Mouse (Mus musculus): ENCODE results near the gene Vwa5b2. TPM values are rescaled to one million over a fixed set of nuclear protein-coding genes. Genes with fewer than 3 reads are reported as not detected.
A peak's percentile ranks its signal among the peaks of the same experiment; 100 is the strongest.

Gene Vwa5b2
- total and polyA plus RNA-seq, 2 experiments from 2014 or later: 36.4 to 65.7 TPM

DNA sequence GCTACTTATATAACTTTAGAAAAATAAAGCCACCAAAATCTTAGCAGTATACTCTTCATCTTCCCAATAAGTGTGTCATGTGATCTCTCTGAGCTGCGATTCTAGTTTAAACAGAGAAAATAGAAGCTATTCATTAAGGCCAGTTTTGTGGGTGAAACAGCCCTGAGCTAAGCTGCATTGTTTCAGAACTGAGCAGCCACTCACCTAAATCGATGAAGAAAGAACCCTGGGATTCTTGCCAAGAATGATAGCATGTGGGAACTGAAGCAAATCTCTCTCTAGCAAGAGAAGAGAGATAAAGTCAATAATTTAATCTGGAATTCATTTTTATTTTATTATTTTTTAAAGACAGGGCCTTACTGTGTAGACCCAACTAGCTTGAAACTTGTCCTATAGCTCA is 33.9 kb downstream of the Vwa5b2 start:
- TF ChIP-seq CTCF (IDR thresholded peaks at IDR 0.05): no peak
- H3K27me3 ChIP-seq (ENCODE audit: insufficient read depth, low read length): no peaks in the 10 kb centered on the region
- DNase-seq (ENCODE audit: low spot score): no peak
- no peak overlapping the region for H3K4me3 ChIP-seq (ENCODE audit: low read depth, low read length)
- no peak for ATAC-seq (ENCODE audit: low FRiP score)
- 41% methylated on average over 2 of the region's 2 CpGs for WGBS
- H3K36me3 ChIP-seq (ENCODE audit: insufficient read depth, low read length): 0 out of 2 replicates have a peak, but pooled peaks cover 4% of the 10 kb centered on the region
- peaks cover 6% of the 10 kb centered on the region; the same call in 1 of the 2 replicates for H3K4me1 ChIP-seq (ENCODE audit: insufficient read depth, low read length)
- H3K9ac ChIP-seq (replicated peaks; ENCODE audit: low read length, poor library complexity, severe bottlenecking): 0 out of 2 replicates have a peak overlapping the region, but pooled peaks have one; percentile 80
- H3K9me3 ChIP-seq (ENCODE audit: low read length): no peaks in the 10 kb centered on the region
- no peak overlapping the region for H3K4me2 ChIP-seq (ENCODE audit: low read depth, low read length, poor library complexity, severe bottlenecking)
- peak overlapping the region; percentile 97 for H3K27ac ChIP-seq (ENCODE audit: low read depth, low read length)

DNA sequence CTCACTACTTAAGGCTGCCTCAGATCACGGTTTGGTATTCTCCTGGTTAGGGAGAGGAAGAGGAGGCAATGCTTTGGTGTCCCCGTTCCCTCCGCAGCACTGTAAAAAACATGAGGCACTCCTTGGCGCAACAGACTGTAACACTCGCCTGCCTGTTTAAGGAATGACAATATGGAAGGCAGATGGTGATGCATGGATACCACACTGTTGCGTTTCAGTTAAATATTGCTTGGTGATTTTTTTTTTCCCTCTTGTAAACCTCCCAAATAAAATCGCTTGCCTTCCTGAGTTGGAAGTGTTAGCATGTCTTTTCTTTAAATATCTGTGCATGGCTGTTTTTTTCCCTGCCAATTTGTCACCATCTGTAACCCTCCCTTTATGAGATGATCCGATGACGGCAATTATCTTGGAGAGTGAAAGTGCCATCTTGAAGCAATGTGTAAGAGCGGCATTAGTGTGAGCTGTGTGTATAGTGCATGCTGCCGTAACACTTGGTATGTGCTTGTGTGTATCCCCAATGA is 39.7 kb downstream of the Vwa5b2 start:
- no peak for ATAC-seq (ENCODE audit: low FRiP score)

DNA sequence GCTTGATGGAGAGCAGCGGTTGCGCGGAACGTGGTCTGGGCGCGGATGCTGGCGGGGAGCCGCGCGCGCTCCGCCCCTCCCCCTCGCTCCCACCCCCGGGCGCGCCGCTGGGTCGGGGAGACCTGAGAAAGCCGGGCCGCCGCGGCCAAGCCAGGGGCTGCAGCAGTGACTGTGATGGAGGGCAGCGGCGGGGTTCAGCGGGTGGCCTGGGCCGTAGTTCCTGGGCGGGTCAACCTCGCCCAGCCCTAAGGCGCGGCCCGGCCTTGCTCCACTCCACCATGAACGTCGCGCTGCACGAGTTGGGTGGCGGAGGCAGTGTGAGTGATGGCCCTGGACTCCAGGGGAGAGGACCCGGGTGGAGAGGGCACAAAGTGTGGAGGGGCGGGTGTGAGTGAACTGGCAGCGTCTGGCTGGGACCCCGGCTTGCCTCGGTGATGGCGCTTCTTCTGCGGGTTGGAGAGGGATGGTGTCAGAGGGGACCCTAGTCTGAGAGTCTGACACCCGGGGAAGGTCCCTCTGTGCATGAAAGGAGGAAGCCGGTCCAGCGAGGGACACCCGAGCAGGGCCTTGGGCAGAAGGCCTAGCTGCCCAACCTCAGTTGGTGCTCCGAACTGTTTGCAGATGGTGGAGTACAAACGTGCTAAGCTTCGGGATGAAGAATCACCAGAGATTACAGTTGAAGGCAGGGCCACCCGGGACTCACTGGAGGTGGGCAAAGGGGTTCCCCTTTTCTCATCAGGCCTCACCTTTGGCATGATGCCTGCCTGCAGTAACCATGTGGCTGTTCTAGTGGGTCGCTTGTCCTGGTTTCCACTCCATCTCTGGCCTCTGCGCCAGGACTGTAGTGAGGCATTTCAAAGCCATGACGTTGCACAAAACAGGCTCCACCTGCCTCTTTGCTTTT is 40.7 kb downstream of the Vwa5b2 start, which contains the start of gene Ece2:
Gene Ece2, plus strand, starts transcription at position 98 of the 904 bp plus-strand sequence.
- TF ChIP-seq CTCF (IDR thresholded peaks at IDR 0.05): no peak
- peaks cover 5% of the 10 kb centered on the region for H3K36me3 ChIP-seq (ENCODE audit: insufficient read depth, low read length)
- peak within 1 kb of the TSS; percentile 78 for H3K27ac ChIP-seq (ENCODE audit: low read depth, low read length)
- 6% methylated on average over 53 of the region's 54 CpGs for WGBS
- ATAC-seq (ENCODE audit: low FRiP score) (peak; percentile 68), DNase-seq (ENCODE audit: low spot score) (peak; percentile 32)
- no peaks in the 10 kb centered on the region for H3K4me1 ChIP-seq (ENCODE audit: insufficient read depth, low read length)
- no peaks in the 10 kb centered on the region for H3K27me3 ChIP-seq (ENCODE audit: insufficient read depth, low read length)
- H3K9me3 ChIP-seq (ENCODE audit: low read length): no peaks in the 10 kb centered on the region
- H3K4me3 ChIP-seq (ENCODE audit: low read depth, low read length): peak within 1 kb of the TSS; percentile 63
- H3K4me2 ChIP-seq (ENCODE audit: low read depth, low read length, poor library complexity, severe bottlenecking): peak within 1 kb of the TSS; percentile 93
- H3K9ac ChIP-seq (replicated peaks; ENCODE audit: low read length, poor library complexity, severe bottlenecking): peak within 1 kb of the TSS; percentile 92

More for the DNA sequence above, 39.7 kb downstream of the Vwa5b2 start:
- no peak for TF ChIP-seq CTCF (IDR thresholded peaks at IDR 0.05)
- 58% methylated on average over 11 of the region's 11 CpGs for WGBS
- Histone ChIP-seq H3K9ac (replicated peaks; ENCODE audit: low read length, poor library complexity, severe bottlenecking) (0 out of 2 replicates have a peak overlapping the region, but pooled peaks have one; percentile 92), H3K27me3 (ENCODE audit: insufficient read depth, low read length) (no peaks in the 10 kb centered on the region), H3K4me2 (ENCODE audit: low read depth, low read length, poor library complexity, severe bottlenecking) (peak overlapping the region; percentile 93), H3K36me3 (ENCODE audit: insufficient read depth, low read length) (peaks cover 3% of the 10 kb centered on the region; the same call in 1 of the 2 replicates), H3K27ac (ENCODE audit: low read depth, low read length) (peak overlapping the region; percentile 38), H3K4me3 (ENCODE audit: low read depth, low read length) (peak overlapping the region; percentile 63; the same call in 1 of the 2 replicates), H3K9me3 (ENCODE audit: low read length) (no peaks in the 10 kb centered on the region), H3K4me1 (ENCODE audit: insufficient read depth, low read length) (no peaks in the 10 kb centered on the region)
- DNase-seq (ENCODE audit: low spot score): peak; percentile 21

DNA sequence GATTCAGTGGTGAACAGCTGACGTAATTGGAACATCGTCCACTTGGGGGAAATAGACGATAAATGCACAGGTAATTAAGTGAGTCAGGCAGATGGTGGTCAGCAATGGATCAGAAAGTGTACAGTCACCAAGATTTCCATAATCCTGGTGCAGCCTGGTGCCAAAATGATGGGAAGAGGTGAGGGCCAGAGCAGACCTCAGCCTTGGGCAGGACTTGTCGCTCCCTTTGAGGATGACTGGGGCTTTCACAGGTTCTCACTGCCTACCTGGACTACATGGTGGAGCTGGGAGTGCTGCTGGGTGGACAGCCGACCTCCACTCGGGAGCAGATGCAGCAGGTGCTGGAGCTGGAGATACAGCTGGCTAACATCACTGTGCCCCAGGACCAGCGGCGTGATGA is 48.1 kb downstream of the Vwa5b2 start:
- H3K27me3 ChIP-seq (ENCODE audit: insufficient read depth, low read length): no peaks in the 10 kb centered on the region
- WGBS: 79% methylated on average over 8 of the region's 8 CpGs
- H3K9ac ChIP-seq (replicated peaks; ENCODE audit: low read length, poor library complexity, severe bottlenecking): no peak overlapping the region
- ATAC-seq (ENCODE audit: low FRiP score) (no peak), DNase-seq (ENCODE audit: low spot score) (no peak)
- H3K4me2 ChIP-seq (ENCODE audit: low read depth, low read length, poor library complexity, severe bottlenecking): no peak overlapping the region
- H3K9me3 ChIP-seq (ENCODE audit: low read length): no peaks in the 10 kb centered on the region
- H3K27ac ChIP-seq (ENCODE audit: low read depth, low read length): no peak overlapping the region
- no peak for TF ChIP-seq CTCF (IDR thresholded peaks at IDR 0.05)
- peaks cover 5% of the 10 kb centered on the region for H3K36me3 ChIP-seq (ENCODE audit: insufficient read depth, low read length)
- H3K4me1 ChIP-seq (ENCODE audit: insufficient read depth, low read length): no peaks in the 10 kb centered on the region; the same call in 1 of the 2 replicates
- no peak overlapping the region for H3K4me3 ChIP-seq (ENCODE audit: low read depth, low read length)

DNA sequence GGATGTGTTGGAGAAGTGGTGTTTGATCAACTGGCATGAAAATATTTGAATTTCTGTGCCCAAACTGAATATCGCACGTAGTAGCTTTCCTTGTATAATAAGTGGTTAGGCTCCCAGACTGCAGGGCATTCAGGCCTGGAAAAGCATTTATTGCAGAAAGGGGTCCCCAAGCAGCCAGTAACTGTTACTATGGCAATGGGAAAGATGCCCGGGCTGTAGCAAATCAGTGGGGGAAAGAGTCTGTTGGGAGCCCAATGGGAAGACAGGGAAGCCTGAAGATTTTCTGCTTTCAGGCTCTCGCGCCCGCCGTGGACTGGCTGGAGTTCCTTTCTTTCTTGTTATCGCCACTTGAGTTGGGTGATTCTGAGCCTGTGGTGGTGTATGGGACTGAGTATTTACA is 49.1 kb downstream of the Vwa5b2 start:
- peak overlapping the region; percentile 22; the same call in 1 of the 2 replicates for H3K4me2 ChIP-seq (ENCODE audit: low read depth, low read length, poor library complexity, severe bottlenecking)
- TF ChIP-seq CTCF (IDR thresholded peaks at IDR 0.05): no peak
- WGBS: 54% methylated on average over 8 of the region's 8 CpGs
- H3K27ac ChIP-seq (ENCODE audit: low read depth, low read length): peak overlapping the region; percentile 47; the same call in 1 of the 2 replicates
- H3K4me1 ChIP-seq (ENCODE audit: insufficient read depth, low read length): no peaks in the 10 kb centered on the region; the same call in 1 of the 2 replicates
- DNase-seq (ENCODE audit: low spot score) (peak; percentile 79), ATAC-seq (ENCODE audit: low FRiP score) (0 out of 2 replicates have a peak, but pooled peaks have one; percentile 36)
- no peaks in the 10 kb centered on the region for H3K27me3 ChIP-seq (ENCODE audit: insufficient read depth, low read length)
- peaks cover 7% of the 10 kb centered on the region for H3K36me3 ChIP-seq (ENCODE audit: insufficient read depth, low read length)
- H3K9me3 ChIP-seq (ENCODE audit: low read length): no peaks in the 10 kb centered on the region
- H3K9ac ChIP-seq (replicated peaks; ENCODE audit: low read length, poor library complexity, severe bottlenecking): no peak overlapping the region
- H3K4me3 ChIP-seq (ENCODE audit: low read depth, low read length): no peak overlapping the region
